Mouse (Mus musculus): ENCODE results near the gene Stard8.
"Not testable (repeated sequence)": the region's sequence is repeated elsewhere in the genome, so short reads cannot be mapped to it uniquely, and the experiment has no call there.

GRCm38 (mm10) chrX:99078374-99078892, 75.4 kb downstream of the Stard8 start:
- TF ChIP-seq CTCF (IDR thresholded peaks at IDR 0.05; ENCODE audit: low read depth, low read length); POLR2A (IDR thresholded peaks at IDR 0.05; ENCODE audit: insufficient read depth, low read length); EP300 (IDR thresholded peaks at IDR 0.05; ENCODE audit: insufficient read depth, low read depth, low read length): not testable (repeated sequence)
